Mouse (Mus musculus) embryonic facial prominence, embryonic 11.5 days (tissue): ENCODE results near the gene Vkorc1. TPM values are rescaled to one million over a fixed set of nuclear protein-coding genes. Genes with fewer than 3 reads are reported as not detected.

ENCODE experiments used
- ATAC-seq: fragments of 200-750 bp; cut with Nextera tagmentation; replicated peaks from 2 replicates; pipeline ENCODE4 v1.8.0; 2017; ENCODE audit warnings: low read depth; ENCODE audit not compliant: insufficient number of reproducible peaks, low FRiP score, low TSS enrichment
- DNase-seq: peaks from one replicate; pipeline ENCODE4 v3.0.0-alpha.2; 2015; ENCODE audit warnings: low spot score
- H3K27ac ChIP-seq: fragments of 300-500 bp; sonication (generic); replicated peaks from 2 replicates; pipeline ENCODE4 v1.5.1; 2014; ENCODE audit warnings: mild to moderate bottlenecking, low read depth, low read length, control low read depth
- H3K27me3 ChIP-seq: fragments of 300-500 bp; sonication (generic); 2 replicates; pipeline ENCODE4 v1.6.1; 2014; ENCODE audit warnings: mild to moderate bottlenecking, low read length, moderate library complexity, mixed read lengths; ENCODE audit not compliant: control insufficient read depth, insufficient read depth
- H3K36me3 ChIP-seq: fragments of 300-500 bp; sonication (generic); replicated peaks from 2 replicates; pipeline ENCODE4 v1.6.1; 2014; ENCODE audit warnings: low read depth, mild to moderate bottlenecking, low read length, moderate library complexity, mixed read lengths; ENCODE audit not compliant: control insufficient read depth, insufficient read depth
- H3K4me1 ChIP-seq: fragments of 300-500 bp; sonication (generic); 2 replicates; pipeline ENCODE4 v1.6.1; 2014; ENCODE audit warnings: low read length, mixed read lengths; ENCODE audit not compliant: control insufficient read depth, insufficient read depth
- H3K4me2 ChIP-seq: fragments of 300-500 bp; sonication (generic); 2 replicates; pipeline ENCODE4 v1.6.1; 2014; ENCODE audit warnings: low read depth, mild to moderate bottlenecking, control low read depth, low read length, moderate library complexity
- H3K4me3 ChIP-seq: fragments of 300-500 bp; sonication (generic); 2 replicates; pipeline ENCODE4 v1.5.1; 2014; ENCODE audit warnings: low read depth, low read length, control low read depth
- H3K9ac ChIP-seq: fragments of 300-500 bp; sonication (generic); replicated peaks from 2 replicates; pipeline ENCODE4 v1.6.1; 2014; ENCODE audit warnings: mild to moderate bottlenecking, control low read depth, low read length
- H3K9me3 ChIP-seq: fragments of 300-500 bp; sonication (generic); replicated peaks from 2 replicates; pipeline ENCODE4 v1.6.1; 2016; ENCODE audit warnings: mild to moderate bottlenecking, low read length, inconsistent platforms, mixed read lengths; ENCODE audit not compliant: control insufficient read depth
- WGBS: fragments of 180-500 bp; shearing (Covaris S2); extraction: QIAGEN DNeasy Blood & Tissue Kit; methylation state at CpG from one replicate; pipeline ENCODE4 v1.1.7; 2014; 5-methylcytosine and 5-hydroxymethylcytosine counted together
- polyA plus RNA-seq: library from polyadenylated mRNA; unstranded; fragments of >200 nt; fragmentation: Nextera tagmentation; extraction: Ambion mirVana; gene quantifications from 2 replicates; pipeline ENCODE4 v1.2.1, GENCODE M21; 2014

The Vkorc1 gene
- polyA plus RNA-seq, 1 experiment from 2014 or later: 64.5 TPM

DNA sequence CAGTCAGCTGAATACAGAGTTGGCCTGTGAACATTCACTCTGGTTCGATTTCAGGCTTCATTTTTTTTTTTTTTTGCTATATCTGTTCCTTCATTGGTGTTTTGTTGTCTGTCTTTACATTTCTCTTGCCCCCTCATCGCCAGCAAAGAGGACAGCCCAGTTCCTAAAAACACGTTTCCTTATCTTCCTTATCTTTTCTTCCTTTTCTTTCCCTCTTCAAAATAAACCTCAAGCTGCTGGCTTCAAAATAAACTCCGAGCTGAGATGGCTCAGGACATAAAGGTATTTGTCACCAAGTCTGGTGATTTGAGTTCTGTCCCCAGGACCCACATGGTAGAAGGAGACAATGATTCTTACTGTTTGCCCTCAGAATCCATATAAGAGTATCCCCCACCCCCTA is 17.5 kb upstream of the Vkorc1 start:
- H3K9me3 ChIP-seq: no peaks in the 10 kb centered on the region
- peaks cover 13% of the 10 kb centered on the region for H3K36me3 ChIP-seq
- H3K4me2 ChIP-seq: peak overlapping the region; percentile 71
- WGBS: 26% methylated on average over 4 of the region's 4 CpGs
- H3K27me3 ChIP-seq: no peaks in the 10 kb centered on the region
- H3K4me3 ChIP-seq: peak overlapping the region; percentile 96
- no peak overlapping the region for H3K27ac ChIP-seq
- H3K4me1 ChIP-seq: no peaks in the 10 kb centered on the region
- peak overlapping the region; percentile 77 for H3K9ac ChIP-seq
- ATAC-seq (no peak), DNase-seq (no peak)

DNA sequence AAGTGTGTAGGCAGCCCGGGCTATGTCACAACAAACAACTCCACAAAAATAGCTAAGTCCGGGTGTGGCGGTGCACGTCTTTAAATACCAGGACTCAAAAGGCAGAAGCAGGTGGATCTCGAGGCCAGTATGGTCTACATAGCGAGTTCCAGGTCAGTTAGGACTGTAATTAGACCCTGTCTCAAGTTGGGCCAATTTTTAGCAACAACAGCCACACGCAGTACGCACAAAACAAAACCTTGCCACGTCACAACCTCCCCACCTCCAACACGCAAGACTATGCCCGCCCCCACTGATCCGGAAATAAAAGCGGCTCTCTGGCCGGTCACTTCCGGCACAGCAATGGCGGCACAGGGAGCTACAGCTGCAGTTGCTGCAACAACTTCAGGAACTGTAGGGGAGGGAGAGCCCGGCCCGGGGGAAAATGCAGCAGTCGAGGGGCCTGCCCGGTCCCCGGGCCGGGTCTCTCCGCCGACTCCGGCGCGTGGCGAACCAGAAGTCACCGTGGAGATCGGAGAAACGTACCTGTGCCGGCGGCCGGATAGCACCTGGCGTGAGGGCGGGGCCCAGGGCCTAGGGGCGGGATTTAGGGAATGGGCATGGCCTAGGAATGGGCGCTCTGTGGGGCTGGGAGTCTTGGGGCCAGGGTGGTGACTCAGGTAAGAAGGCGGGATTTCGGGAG is 16.9 kb upstream of the Vkorc1 start, which contains the start of gene Kat8:
Kat8 (plus strand) TSS at position 327 of the 682 bp plus-strand sequence.
- H3K4me3 ChIP-seq: peak within 1 kb of the TSS; percentile 96
- H3K27ac ChIP-seq: peak within 1 kb of the TSS; percentile 73
- ATAC-seq (peak; percentile 89), DNase-seq (peak; percentile 95)
- peak within 1 kb of the TSS; percentile 71 for H3K4me2 ChIP-seq
- no peaks in the 10 kb centered on the region for H3K4me1 ChIP-seq
- WGBS: 1% methylated on average over 40 of the region's 40 CpGs
- peaks cover 18% of the 10 kb centered on the region for H3K36me3 ChIP-seq
- no peaks in the 10 kb centered on the region for H3K9me3 ChIP-seq
- H3K27me3 ChIP-seq: no peaks in the 10 kb centered on the region
- peak within 1 kb of the TSS; percentile 77 for H3K9ac ChIP-seq

GRCm38 (mm10) chr7:127908656-127909055 is 13.2 kb upstream of the Vkorc1 start:
- H3K27me3 ChIP-seq: no peaks in the 10 kb centered on the region
- H3K36me3 ChIP-seq: peaks cover 13% of the 10 kb centered on the region
- H3K4me1 ChIP-seq: no peaks in the 10 kb centered on the region
- no peak overlapping the region for H3K4me3 ChIP-seq
- DNase-seq: no peak
- no peaks in the 10 kb centered on the region for H3K9me3 ChIP-seq
- no peak overlapping the region for H3K4me2 ChIP-seq
- WGBS: 80% methylated on average over 4 of the region's 4 CpGs
- no peak for ATAC-seq
- H3K9ac ChIP-seq: no peak overlapping the region
- H3K27ac ChIP-seq: no peak overlapping the region

DNA sequence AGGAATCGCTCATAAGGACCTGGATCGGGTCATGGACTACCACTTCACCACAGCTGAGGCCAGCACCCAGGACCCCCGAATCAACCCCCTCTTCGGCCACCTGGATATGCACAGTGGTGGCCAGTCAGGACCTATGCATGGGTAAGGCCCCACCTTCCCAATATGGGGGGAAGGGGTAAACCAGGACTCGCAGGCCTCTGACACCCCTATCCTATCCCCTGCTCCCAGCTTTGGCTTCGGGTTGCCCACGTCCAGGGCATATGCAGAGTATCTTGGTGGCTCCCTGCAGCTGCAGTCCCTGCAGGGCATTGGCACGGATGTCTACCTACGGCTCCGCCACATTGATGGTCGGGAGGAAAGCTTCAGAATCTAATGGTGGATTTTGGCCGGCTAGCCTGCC is 12.5 kb upstream of the Vkorc1 start:
- Histone ChIP-seq H3K9ac (no peak overlapping the region), H3K4me1 (no peaks in the 10 kb centered on the region), H3K4me2 (no peak overlapping the region), H3K27me3 (no peaks in the 10 kb centered on the region), H3K36me3 (peaks cover 13% of the 10 kb centered on the region), H3K27ac (no peak overlapping the region), H3K9me3 (no peaks in the 10 kb centered on the region), H3K4me3 (no peak overlapping the region)
- WGBS: 94% methylated on average over 12 of the region's 12 CpGs
- ATAC-seq: no peak
- no peak for DNase-seq

DNA sequence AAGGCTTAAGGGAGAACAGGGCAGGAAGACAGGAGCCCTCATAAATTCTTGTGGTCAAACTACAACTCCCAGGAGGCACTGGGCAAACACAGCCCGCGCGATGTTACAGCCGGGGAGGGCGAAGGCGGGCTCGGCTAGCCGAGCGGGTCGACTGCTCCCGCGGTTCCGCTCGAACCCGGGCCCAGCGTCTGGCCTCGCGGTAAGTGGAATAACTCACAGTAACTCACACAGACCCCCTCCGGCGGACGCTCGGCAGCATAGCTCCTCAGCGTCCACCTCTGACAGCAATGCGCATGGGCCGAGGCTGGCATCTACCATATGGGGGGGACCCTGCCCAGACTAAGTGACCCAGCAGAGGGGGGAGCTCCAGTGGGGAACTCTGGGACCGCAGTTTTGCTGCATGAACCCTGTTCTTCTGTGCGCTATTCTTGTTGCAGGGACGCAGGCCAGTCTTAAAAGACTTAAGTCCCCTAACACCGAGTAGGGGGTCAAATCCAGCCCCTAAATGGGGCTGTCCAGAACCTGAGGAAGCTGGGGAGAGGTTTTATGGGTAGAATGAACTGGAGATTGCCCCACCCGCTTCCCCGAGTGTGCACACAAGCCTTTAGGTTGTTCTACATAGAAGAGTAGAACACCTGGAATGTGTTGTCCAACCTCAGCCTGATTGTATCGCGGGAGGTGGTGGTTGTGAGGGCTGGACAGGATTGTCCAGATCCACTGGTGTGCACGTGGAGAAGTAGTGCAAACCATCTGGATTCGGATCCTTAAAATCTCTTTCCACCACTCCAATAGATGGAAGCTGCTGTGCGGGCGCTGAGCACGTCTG is 8.8 kb upstream of the Vkorc1 start, which contains the start of gene Bckdk:
Bckdk (plus strand) TSS at position 112 of the 826 bp plus-strand sequence.
- Histone ChIP-seq H3K4me1 (no peaks in the 10 kb centered on the region), H3K27me3 (no peaks in the 10 kb centered on the region), H3K9ac (peak within 1 kb of the TSS; percentile 81), H3K4me2 (peak within 1 kb of the TSS; percentile 81), H3K27ac (peak within 1 kb of the TSS; percentile 31), H3K36me3 (peaks cover 13% of the 10 kb centered on the region), H3K4me3 (peak within 1 kb of the TSS; percentile 59), H3K9me3 (no peaks in the 10 kb centered on the region)
- ATAC-seq (peak; percentile 86), DNase-seq (peak; percentile 89)
- WGBS: 8% methylated on average over 38 of the region's 38 CpGs

DNA sequence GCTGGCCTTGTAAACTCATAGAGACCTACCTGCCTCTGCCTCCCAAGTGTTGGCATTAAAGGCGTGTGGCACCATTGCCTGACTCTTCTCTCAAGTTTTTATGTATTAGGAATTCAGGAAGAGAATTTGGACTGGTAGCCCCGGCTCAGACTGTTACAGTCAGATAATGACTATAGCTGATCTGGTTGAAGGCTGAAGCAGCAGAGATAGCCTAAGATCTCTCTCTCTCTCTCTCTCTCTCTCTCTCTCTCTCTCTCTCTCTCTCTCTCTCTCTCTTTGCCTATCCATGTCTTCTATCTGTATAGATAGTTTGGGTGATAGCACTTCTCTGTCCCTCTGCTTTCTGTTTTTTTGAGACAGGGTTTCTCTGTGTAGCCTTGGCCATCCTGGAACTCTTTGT is 6.4 kb upstream of the Vkorc1 start:
- WGBS: 78% methylated on average over 2 of the region's 2 CpGs
- ATAC-seq: no peak
- Histone ChIP-seq H3K4me3 (no peak overlapping the region), H3K9ac (no peak overlapping the region), H3K27me3 (no peaks in the 10 kb centered on the region), H3K27ac (no peak overlapping the region), H3K4me2 (no peak overlapping the region), H3K4me1 (no peaks in the 10 kb centered on the region), H3K9me3 (no peaks in the 10 kb centered on the region), H3K36me3 (no peaks in the 10 kb centered on the region; the same call in 1 of the 2 replicates)
- DNase-seq: no peak

DNA sequence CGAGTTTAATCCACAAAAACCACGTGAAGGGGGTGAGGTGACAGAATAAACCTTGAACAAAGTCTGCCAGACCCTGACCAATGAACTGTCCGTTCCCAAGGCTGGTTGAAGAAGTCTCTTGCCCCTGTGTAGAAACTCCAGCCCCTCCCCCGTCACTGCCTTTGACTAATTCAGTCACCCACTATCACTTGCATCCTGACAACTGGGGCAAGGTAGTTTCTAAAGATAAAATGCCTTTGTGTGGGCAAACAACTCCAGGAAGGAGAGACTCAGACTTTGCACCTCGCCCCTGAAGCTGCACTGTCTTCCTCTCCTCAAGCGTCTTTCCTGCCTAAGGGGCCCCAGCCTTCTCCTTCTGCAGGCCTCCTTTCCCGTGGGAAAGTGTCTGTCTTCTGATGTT is 4.6 kb upstream of the Vkorc1 start:
- H3K4me1 ChIP-seq: no peaks in the 10 kb centered on the region
- H3K27me3 ChIP-seq: no peaks in the 10 kb centered on the region
- H3K4me2 ChIP-seq: no peak overlapping the region
- WGBS: 49% methylated on average over 7 of the region's 7 CpGs
- no peak overlapping the region for H3K9ac ChIP-seq
- H3K9me3 ChIP-seq: no peaks in the 10 kb centered on the region
- DNase-seq: no peak
- H3K27ac ChIP-seq: no peak overlapping the region
- no peak for ATAC-seq
- H3K36me3 ChIP-seq: no peaks in the 10 kb centered on the region
- H3K4me3 ChIP-seq: no peak overlapping the region
